Mouse (Mus musculus) megakaryocyte-erythroid progenitor cell, adult 5 weeks (primary cell): ENCODE data around the gene Samd14. TPM values are rescaled to one million over a fixed set of nuclear protein-coding genes. Genes with fewer than 3 reads are reported as not detected.

Source experiments
- polyA plus RNA-seq: library from polyadenylated mRNA; stranded (reverse); fragments of >175 nt; gene quantifications from 2 replicates; pipeline ENCODE4 v1.2.3, GENCODE M21; 2012

Gene Samd14
- 163 and 192 TPM in 2 replicates for polyA plus RNA-seq

GRCm38 (mm10) chr11:95009629-95010014 is at the start of gene Samd14:
TSS of gene Samd14 (plus strand) at chr11:95009879.

GRCm38 (mm10) chr11:94967419-94967818 is 42.3 kb upstream of the Samd14 start, which contains the start of gene Hils1:
TSS of gene Hils1 (plus strand) at chr11:94967593.

GRCm38 (mm10) chr11:94976199-94976598 is 33.5 kb upstream of the Samd14 start, which contains the start of gene Sgca:
TSS of gene Sgca (minus strand) at chr11:94976327.

GRCm38 (mm10) chr11:94990749-94991577 is 18.7 kb upstream of the Samd14 start, which contains the start of gene Ppp1r9b:
TSS of gene Ppp1r9b (plus strand) at chr11:94991035.

GRCm38 (mm10) chr11:95041139-95041609 is 31.5 kb downstream of the Samd14 start, which contains the start of gene Pdk2:
TSS of gene Pdk2 (minus strand) at chr11:95041354.

Other genes with a start within 250 kb of the Samd14 start
- gene Tmem92, start 227.2 kb upstream of the Samd14 start, polyA plus RNA-seq = not detected in 2 replicates
- 0.12 and 0.71 TPM in 2 replicates for gene Col1a1, start 73.7 kb upstream of the Samd14 start, polyA plus RNA-seq
- gene Hils1, start 42.3 kb upstream of the Samd14 start, polyA plus RNA-seq = not detected in 2 replicates
- not detected in 2 replicates for gene Sgca, start 33.6 kb upstream of the Samd14 start, polyA plus RNA-seq
- 225 and 260 TPM in 2 replicates for gene Ppp1r9b, start 18.8 kb upstream of the Samd14 start, polyA plus RNA-seq
- gene Pdk2, start 31.5 kb downstream of the Samd14 start, polyA plus RNA-seq = 15.8 and 18.5 TPM in 2 replicates
- gene Itga3, start 66.9 kb downstream of the Samd14 start, polyA plus RNA-seq = 0.23 and 0.24 TPM in 2 replicates
- gene Dlx3, start 110.2 kb downstream of the Samd14 start, polyA plus RNA-seq = 0.02 and 0.19 TPM in 2 replicates
- 0.08 TPM in 1 of 2 replicates, not detected in the other for gene Dlx4, start 136.4 kb downstream of the Samd14 start, polyA plus RNA-seq